Mouse (Mus musculus) stomach, embryonic 16.5 days (tissue): Measurements from ENCODE around the gene Epp13. TPM values are rescaled to one million over a fixed set of nuclear protein-coding genes. Genes with fewer than 3 reads are reported as not detected.
"Not testable (repeated sequence)": the region's sequence is repeated elsewhere in the genome, so short reads cannot be mapped to it uniquely, and the experiment has no call there.

ENCODE experiments used
- ATAC-seq: fragments of 200-750 bp; cut with Nextera tagmentation; 2 replicates; pipeline ENCODE4 v1.8.0; 2017; ENCODE audit warnings: moderate number of reproducible peaks, moderate TSS enrichment; ENCODE audit not compliant: insufficient read depth, low FRiP score
- H3K27ac ChIP-seq: fragments of 300-500 bp; sonication (generic); 2 replicates; pipeline ENCODE4 v1.5.1; 2014; ENCODE audit warnings: low read length
- H3K27me3 ChIP-seq: fragments of 300-500 bp; sonication (generic); 2 replicates; pipeline ENCODE4 v1.6.1; 2014; ENCODE audit warnings: low read length, control low read depth, mixed read lengths; ENCODE audit not compliant: control insufficient read depth, insufficient read depth
- H3K36me3 ChIP-seq: fragments of 300-500 bp; sonication (generic); 2 replicates; pipeline ENCODE4 v1.6.1; 2014; ENCODE audit warnings: low read length; ENCODE audit not compliant: control insufficient read depth, insufficient read depth
- H3K4me1 ChIP-seq: fragments of 300-500 bp; sonication (generic); 2 replicates; pipeline ENCODE4 v1.6.1; 2014; ENCODE audit warnings: low read length, control low read depth, mixed read lengths; ENCODE audit not compliant: control insufficient read depth, insufficient read depth
- H3K4me2 ChIP-seq: fragments of 300-500 bp; sonication (generic); 2 replicates; pipeline ENCODE4 v1.6.1; 2014; ENCODE audit warnings: low read depth, low read length, mixed read lengths
- H3K4me3 ChIP-seq: fragments of 300-500 bp; sonication (generic); replicated peaks from 2 replicates; pipeline ENCODE4 v1.5.1; 2014; ENCODE audit warnings: mild to moderate bottlenecking, low read length
- H3K9ac ChIP-seq: fragments of 300-500 bp; sonication (generic); 2 replicates; pipeline ENCODE4 v1.6.1; 2014; ENCODE audit warnings: low read length
- H3K9me3 ChIP-seq: fragments of 300-500 bp; sonication (generic); replicated peaks from 2 replicates; pipeline ENCODE4 v1.6.1; 2016; ENCODE audit warnings: low read length, control low read depth; ENCODE audit not compliant: control insufficient read depth
- WGBS: fragments of 180-500 bp; shearing (Covaris S2); extraction: QIAGEN DNeasy Blood & Tissue Kit; methylation state at CpG from one replicate; pipeline ENCODE4 v1.1.7; 2014; 5-methylcytosine and 5-hydroxymethylcytosine counted together
- polyA plus RNA-seq: library from polyadenylated mRNA; unstranded; fragments of >200 nt; fragmentation: Nextera tagmentation; extraction: Ambion mirVana; gene quantifications from 2 replicates; pipeline ENCODE4 v1.2.1, GENCODE M21; 2015

The Epp13 gene
- polyA plus RNA-seq, result not detected in 2 replicates

- H3K9ac ChIP-seq, result no peak within 1 kb of the TSS
- no peaks in the 10 kb centered on the region for H3K27me3 ChIP-seq
- ATAC-seq, result no peak
- no peak within 1 kb of the TSS for H3K4me3 ChIP-seq
- no peaks in the 10 kb centered on the region for H3K9me3 ChIP-seq
- 81% methylated on average over 6 of the region's 6 CpGs for WGBS
- no peaks in the 10 kb centered on the region for H3K4me1 ChIP-seq
- no peak within 1 kb of the TSS for H3K4me2 ChIP-seq
- no peaks in the 10 kb centered on the region for H3K36me3 ChIP-seq
- H3K27ac ChIP-seq, result no peak within 1 kb of the TSS
These were observed at the start of gene Epp13 for GRCm38 (mm10) chr7:6252410-6252809. TSS of gene Epp13 (plus strand) at chr7:6252710.

GRCm38 (mm10) chr7:6204200-6204599, 48.3 kb upstream of the Epp13 start:
- no peak overlapping the region for H3K27ac ChIP-seq
- WGBS, result 82% methylated on average over 3 of the region's 3 CpGs
- no peak overlapping the region for H3K9ac ChIP-seq
- no peaks in the 10 kb centered on the region for H3K9me3 ChIP-seq
- no peaks in the 10 kb centered on the region for H3K4me1 ChIP-seq
- no peaks in the 10 kb centered on the region for H3K27me3 ChIP-seq
- no peak overlapping the region for H3K4me2 ChIP-seq
- no peaks in the 10 kb centered on the region for H3K36me3 ChIP-seq
- H3K4me3 ChIP-seq, result no peak overlapping the region
- ATAC-seq, result no peak

GRCm38 (mm10) chr7:6213144-6213543, 39.4 kb upstream of the Epp13 start:
- Histone ChIP-seq H3K36me3 (no peaks in the 10 kb centered on the region), H3K4me1 (no peaks in the 10 kb centered on the region), H3K27ac (no peak overlapping the region), H3K4me2 (no peak overlapping the region), H3K9me3 (no peaks in the 10 kb centered on the region), H3K27me3 (no peaks in the 10 kb centered on the region), H3K9ac (no peak overlapping the region), H3K4me3 (no peak overlapping the region)
- no peak for ATAC-seq
- 49% methylated on average over 5 of the region's 5 CpGs for WGBS

- H3K27me3 ChIP-seq, ATAC-seq, H3K9ac ChIP-seq, H3K27ac ChIP-seq, H3K36me3 ChIP-seq, H3K4me3 ChIP-seq, H3K9me3 ChIP-seq, H3K4me1 ChIP-seq, H3K4me2 ChIP-seq: not testable (repeated sequence)
- 70% methylated on average over 3 of the region's 4 CpGs for WGBS
These were observed 37.8 kb upstream of the Epp13 start for GRCm38 (mm10) chr7:6214691-6215090.

GRCm38 (mm10) chr7:6220147-6220546, 32.4 kb upstream of the Epp13 start:
- no peaks in the 10 kb centered on the region for H3K4me1 ChIP-seq
- no peak overlapping the region for H3K4me3 ChIP-seq
- no peaks in the 10 kb centered on the region for H3K36me3 ChIP-seq
- no peak overlapping the region for H3K27ac ChIP-seq
- WGBS, result 51% methylated on average over 3 of the region's 3 CpGs
- H3K9ac ChIP-seq, result no peak overlapping the region
- no peaks in the 10 kb centered on the region for H3K27me3 ChIP-seq
- no peak for ATAC-seq
- no peaks in the 10 kb centered on the region for H3K9me3 ChIP-seq
- no peak overlapping the region for H3K4me2 ChIP-seq

GRCm38 (mm10) chr7:6221978-6222377, 30.5 kb upstream of the Epp13 start, which contains the start of gene Zscan5b:
TSS of gene Zscan5b (plus strand) at chr7:6222278.
- 89% methylated on average over 12 of the region's 12 CpGs for WGBS
- H3K4me2 ChIP-seq, result no peak within 1 kb of the TSS

GRCm38 (mm10) chr7:6228491-6228890, 24.0 kb upstream of the Epp13 start:
- H3K9me3 ChIP-seq, H3K4me3 ChIP-seq, H3K9ac ChIP-seq, H3K4me2 ChIP-seq, H3K27ac ChIP-seq, H3K4me1 ChIP-seq, H3K27me3 ChIP-seq, H3K36me3 ChIP-seq, ATAC-seq: not testable (repeated sequence)
- WGBS, result 51% methylated on average over 8 of the region's 8 CpGs

More at GRCm38 (mm10) chr7:6221978-6222377, 30.5 kb upstream of the Epp13 start, which contains the start of gene Zscan5b:
- Histone ChIP-seq H3K27me3 (no peaks in the 10 kb centered on the region), H3K36me3 (no peaks in the 10 kb centered on the region), H3K4me1 (no peaks in the 10 kb centered on the region), H3K4me3 (no peak within 1 kb of the TSS), H3K27ac (no peak within 1 kb of the TSS), H3K9me3 (no peaks in the 10 kb centered on the region), H3K9ac (no peak within 1 kb of the TSS)
- ATAC-seq, result no peak

- Histone ChIP-seq H3K36me3 (no peaks in the 10 kb centered on the region), H3K9ac (no peak overlapping the region), H3K27me3 (no peaks in the 10 kb centered on the region), H3K9me3 (no peaks in the 10 kb centered on the region), H3K27ac (no peak overlapping the region), H3K4me1 (no peaks in the 10 kb centered on the region), H3K4me2 (no peak overlapping the region), H3K4me3 (no peak overlapping the region)
- no peak for ATAC-seq
- 41% methylated on average over 11 of the region's 11 CpGs for WGBS
These were observed 12.7 kb upstream of the Epp13 start for GRCm38 (mm10) chr7:6239787-6240186.

- not testable (repeated sequence) for H3K9ac ChIP-seq, H3K4me3 ChIP-seq, H3K4me2 ChIP-seq, H3K9me3 ChIP-seq, H3K27me3 ChIP-seq, H3K4me1 ChIP-seq, H3K27ac ChIP-seq, ATAC-seq, H3K36me3 ChIP-seq
- 12% methylated on average over 1 of the region's 1 CpGs for WGBS
These were observed 11.6 kb upstream of the Epp13 start for GRCm38 (mm10) chr7:6240841-6241425.
